In genomic region chr17:36326055-36326454, GRCm38 (mm10) we compare ENCODE assay signal across 47 mouse cellular contexts. TPM values are rescaled to one million over a fixed set of nuclear protein-coding genes. Genes with fewer than 3 reads are reported as not detected.
"Had no signal": no experiment of that assay in that cellular context is flagged by ENCODE, and none has a peak within 500 bp of the region (broad histone marks: within the 10 kb centered on the region; RNA-seq: fewer than 3 reads in every experiment).

H2-M10.1 (minus strand) TSS chr17:36326155.

- DNase-seq: left cerebral cortex, postnatal 4 days; liver; liver, embryonic 13.5 days; liver, postnatal 0 days; lung, adult 18-20 months; lung, adult 2 months; lung, embryonic 14.5 days; lung, postnatal 10 days; lung, postnatal 14 days; lung, postnatal 36 days; lung, postnatal 4 days; midbrain, embryonic 14.5 days had no signal

- H3K27ac ChIP-seq: left cerebral cortex, adult 2 months; limb, embryonic 10.5 days; limb, embryonic 12.5 days; limb, embryonic 13.5 days; limb, embryonic 15.5 days; liver, embryonic 12.5 days; liver, embryonic 13.5 days; liver, embryonic 14.5 days; liver, embryonic 15.5 days; lung, embryonic 15.5 days; macrophage; midbrain, embryonic 10.5 days; midbrain, embryonic 12.5 days; midbrain, embryonic 13.5 days; midbrain, embryonic 15.5 days had no signal

- H3K4me3 ChIP-seq: left cerebral cortex, adult 2 months; limb, embryonic 10.5 days; limb, embryonic 12.5 days; limb, embryonic 13.5 days; limb, embryonic 15.5 days; liver, embryonic 12.5 days; liver, embryonic 13.5 days; liver, embryonic 15.5 days; lung, embryonic 15.5 days; megakaryocyte, embryonic 14.5 days; midbrain, embryonic 10.5 days; midbrain, embryonic 12.5 days; midbrain, embryonic 13.5 days; midbrain, embryonic 15.5 days had no signal

- H3K4me2 ChIP-seq: limb, embryonic 12.5 days; limb, embryonic 13.5 days; limb, embryonic 15.5 days; liver, embryonic 11.5 days; liver, embryonic 12.5 days; liver, embryonic 13.5 days; liver, embryonic 15.5 days; lung, embryonic 14.5 days; lung, embryonic 15.5 days; midbrain, embryonic 11.5 days; midbrain, embryonic 12.5 days; midbrain, embryonic 13.5 days; midbrain, embryonic 15.5 days had no signal

- H3K9ac ChIP-seq: limb, embryonic 12.5 days; limb, embryonic 13.5 days; limb, embryonic 15.5 days; liver, embryonic 12.5 days; liver, embryonic 13.5 days; liver, embryonic 14.5 days; liver, embryonic 15.5 days; liver, postnatal 0 days; lung, embryonic 14.5 days; lung, embryonic 15.5 days; midbrain, embryonic 12.5 days; midbrain, embryonic 13.5 days; midbrain, embryonic 15.5 days had no signal

- H3K36me3 ChIP-seq: limb, embryonic 10.5 days; limb, embryonic 12.5 days; limb, embryonic 13.5 days; limb, embryonic 15.5 days; liver, embryonic 12.5 days; liver, embryonic 13.5 days; liver, embryonic 15.5 days; lung, embryonic 15.5 days; midbrain, embryonic 10.5 days; midbrain, embryonic 12.5 days; midbrain, embryonic 13.5 days; midbrain, embryonic 15.5 days had no signal

- H3K4me1 ChIP-seq: limb, embryonic 10.5 days; limb, embryonic 12.5 days; limb, embryonic 13.5 days; limb, embryonic 15.5 days; liver, embryonic 12.5 days; liver, embryonic 13.5 days; liver, embryonic 15.5 days; lung, embryonic 15.5 days; megakaryocyte, embryonic 14.5 days; midbrain, embryonic 10.5 days; midbrain, embryonic 12.5 days; midbrain, embryonic 13.5 days; midbrain, embryonic 15.5 days had no signal

- H3K9me3 ChIP-seq: limb, embryonic 10.5 days; limb, embryonic 12.5 days; limb, embryonic 13.5 days; limb, embryonic 15.5 days; liver, embryonic 12.5 days; liver, embryonic 13.5 days; liver, embryonic 15.5 days; lung, embryonic 15.5 days; megakaryocyte, embryonic 14.5 days; midbrain, embryonic 10.5 days; midbrain, embryonic 12.5 days; midbrain, embryonic 13.5 days; midbrain, embryonic 15.5 days had no signal

- H3K27me3 ChIP-seq: limb, embryonic 12.5 days; limb, embryonic 13.5 days; limb, embryonic 15.5 days; liver, embryonic 13.5 days; liver, embryonic 15.5 days; lung, embryonic 15.5 days; midbrain, embryonic 12.5 days; midbrain, embryonic 13.5 days; midbrain, embryonic 15.5 days had no signal

RNA-seq across cellular contexts. Expression of gene H2-M10.1, which starts in this region (rescaled TPM):
- total RNA-seq: left cerebral cortex, adult 2 months; left cerebral cortex, adult 8-10 months; left cerebral cortex, postnatal 10 days; left cerebral cortex, postnatal 14 days; left cerebral cortex, postnatal 25 days; left cerebral cortex, postnatal 36 days; left cerebral cortex, postnatal 4 days; liver, adult 2 months; megakaryocyte progenitor cell, adult 5-6 weeks; megakaryocyte, adult 5-6 weeks; megakaryocyte-erythroid progenitor cell, adult 5-6 weeks; midbrain, postnatal 0 days; monocyte, adult 5-6 weeks had no signal
- polyA plus RNA-seq: limb, embryonic 10.5 days; limb, embryonic 11.5 days; limb, embryonic 12.5 days; limb, embryonic 13.5 days; limb, embryonic 14.5 days; limb, embryonic 15.5 days; liver, adult 2 months; liver, embryonic 11.5 days; liver, embryonic 12.5 days; liver, embryonic 13.5 days; liver, embryonic 14.5 days; liver, embryonic 15.5 days; liver, embryonic 16.5 days; liver, postnatal 0 days; lung, adult 2 months; lung, embryonic 14.5 days; lung, embryonic 15.5 days; lung, embryonic 16.5 days; lung, postnatal 0 days; macrophage; midbrain, embryonic 10.5 days; midbrain, embryonic 11.5 days; midbrain, embryonic 12.5 days; midbrain, embryonic 13.5 days; midbrain, embryonic 14.5 days; midbrain, embryonic 15.5 days; midbrain, embryonic 16.5 days; midbrain, postnatal 0 days; neural tube, embryonic 11.5 days had no signal
